Mouse (Mus musculus): ENCODE data around the gene Vwa5b1. TPM values are rescaled to one million over a fixed set of nuclear protein-coding genes. Genes with fewer than 3 reads are reported as not detected.

The Vwa5b1 gene
- 0.08 and 0.09 TPM in 2 replicates for polyA plus RNA-seq (2012; rRNA removed)

- no peaks in the 10 kb centered on the region for H3K36me3 ChIP-seq (ENCODE audit: control insufficient read depth, insufficient read depth, low read length)
- no peak for DNase-seq
- WGBS = 30% methylated on average over 8 of the region's 8 CpGs
- H3K4me1 ChIP-seq (replicated peaks; ENCODE audit: control insufficient read depth, insufficient read depth, low read length) = no peaks in the 10 kb centered on the region
- H3K27ac ChIP-seq (ENCODE audit: control insufficient read depth, insufficient read depth, low read length) = no peak within 1 kb of the TSS
- TF ChIP-seq POLR2A (IDR thresholded peaks at IDR 0.05; ENCODE audit: control insufficient read depth, extremely low read depth, insufficient read depth, low read length, poor library complexity) (no peak), CTCF (IDR thresholded peaks at IDR 0.05; ENCODE audit: borderline replicate concordance, control insufficient read depth, extremely low read depth, insufficient read depth, low read length, poor library complexity) (no peak)
- H3K27me3 ChIP-seq (ENCODE audit: control insufficient read depth, insufficient read depth, low read length) = no peaks in the 10 kb centered on the region
- no peak within 1 kb of the TSS for H3K4me3 ChIP-seq (ENCODE audit: control insufficient read depth, insufficient read depth, low read length)
Observed at GRCm38 (mm10) chr4:138635428-138636145, at the start of gene Vwa5b1. TSS of gene Vwa5b1 (minus strand) at chr4:138635884.

- TF ChIP-seq POLR2A (IDR thresholded peaks at IDR 0.05; ENCODE audit: control insufficient read depth, extremely low read depth, insufficient read depth, low read length, poor library complexity) (no peak), CTCF (IDR thresholded peaks at IDR 0.05; ENCODE audit: borderline replicate concordance, control insufficient read depth, extremely low read depth, insufficient read depth, low read length, poor library complexity) (no peak)
- no peak for DNase-seq
- H3K36me3 ChIP-seq (ENCODE audit: control insufficient read depth, insufficient read depth, low read length) = no peaks in the 10 kb centered on the region
- H3K27me3 ChIP-seq (ENCODE audit: control insufficient read depth, insufficient read depth, low read length) = no peaks in the 10 kb centered on the region
- no peak overlapping the region for H3K4me3 ChIP-seq (ENCODE audit: control insufficient read depth, insufficient read depth, low read length)
- no peaks in the 10 kb centered on the region for H3K4me1 ChIP-seq (replicated peaks; ENCODE audit: control insufficient read depth, insufficient read depth, low read length)
- 58% methylated on average over 2 of the region's 2 CpGs for WGBS
- no peak overlapping the region for H3K27ac ChIP-seq (ENCODE audit: control insufficient read depth, insufficient read depth, low read length)
Observed at GRCm38 (mm10) chr4:138682760-138683159, 47.1 kb upstream of the Vwa5b1 start.

- Histone ChIP-seq H3K36me3 (ENCODE audit: control insufficient read depth, insufficient read depth, low read length) (no peaks in the 10 kb centered on the region), H3K27ac (ENCODE audit: control insufficient read depth, insufficient read depth, low read length) (no peak overlapping the region), H3K27me3 (ENCODE audit: control insufficient read depth, insufficient read depth, low read length) (no peaks in the 10 kb centered on the region), H3K4me1 (replicated peaks; ENCODE audit: control insufficient read depth, insufficient read depth, low read length) (no peaks in the 10 kb centered on the region), H3K4me3 (ENCODE audit: control insufficient read depth, insufficient read depth, low read length) (no peak overlapping the region)
- DNase-seq = no peak
- TF ChIP-seq POLR2A (IDR thresholded peaks at IDR 0.05; ENCODE audit: control insufficient read depth, extremely low read depth, insufficient read depth, low read length, poor library complexity) (no peak), CTCF (IDR thresholded peaks at IDR 0.05; ENCODE audit: borderline replicate concordance, control insufficient read depth, extremely low read depth, insufficient read depth, low read length, poor library complexity) (no peak)
- WGBS = 83% methylated on average over 4 of the region's 4 CpGs
Observed at GRCm38 (mm10) chr4:138680124-138680523, 44.4 kb upstream of the Vwa5b1 start.

- Histone ChIP-seq H3K4me3 (ENCODE audit: control insufficient read depth, insufficient read depth, low read length) (no peak overlapping the region), H3K27me3 (ENCODE audit: control insufficient read depth, insufficient read depth, low read length) (no peaks in the 10 kb centered on the region), H3K27ac (ENCODE audit: control insufficient read depth, insufficient read depth, low read length) (no peak overlapping the region), H3K4me1 (replicated peaks; ENCODE audit: control insufficient read depth, insufficient read depth, low read length) (no peaks in the 10 kb centered on the region), H3K36me3 (ENCODE audit: control insufficient read depth, insufficient read depth, low read length) (no peaks in the 10 kb centered on the region)
- 40% methylated on average over 16 of the region's 16 CpGs for WGBS
- no peak for TF ChIP-seq CTCF (IDR thresholded peaks at IDR 0.05; ENCODE audit: borderline replicate concordance, control insufficient read depth, extremely low read depth, insufficient read depth, low read length, poor library complexity)
- TF ChIP-seq POLR2A (IDR thresholded peaks at IDR 0.05; ENCODE audit: control insufficient read depth, extremely low read depth, insufficient read depth, low read length, poor library complexity) = no peak
- DNase-seq = no peak
Observed at GRCm38 (mm10) chr4:138677579-138677978, 41.9 kb upstream of the Vwa5b1 start.

- Histone ChIP-seq H3K4me3 (ENCODE audit: control insufficient read depth, insufficient read depth, low read length) (no peak overlapping the region), H3K4me1 (replicated peaks; ENCODE audit: control insufficient read depth, insufficient read depth, low read length) (no peaks in the 10 kb centered on the region), H3K36me3 (ENCODE audit: control insufficient read depth, insufficient read depth, low read length) (no peaks in the 10 kb centered on the region), H3K27ac (ENCODE audit: control insufficient read depth, insufficient read depth, low read length) (no peak overlapping the region), H3K27me3 (ENCODE audit: control insufficient read depth, insufficient read depth, low read length) (no peaks in the 10 kb centered on the region)
- TF ChIP-seq POLR2A (IDR thresholded peaks at IDR 0.05; ENCODE audit: control insufficient read depth, extremely low read depth, insufficient read depth, low read length, poor library complexity) = no peak
- TF ChIP-seq CTCF (IDR thresholded peaks at IDR 0.05; ENCODE audit: borderline replicate concordance, control insufficient read depth, extremely low read depth, insufficient read depth, low read length, poor library complexity) = no peak
- no peak for DNase-seq
- 28% methylated on average over 16 of the region's 16 CpGs for WGBS
Observed at GRCm38 (mm10) chr4:138676480-138676879, 40.8 kb upstream of the Vwa5b1 start.

- Histone ChIP-seq H3K4me3 (ENCODE audit: control insufficient read depth, insufficient read depth, low read length) (no peak overlapping the region), H3K36me3 (ENCODE audit: control insufficient read depth, insufficient read depth, low read length) (no peaks in the 10 kb centered on the region), H3K4me1 (replicated peaks; ENCODE audit: control insufficient read depth, insufficient read depth, low read length) (no peaks in the 10 kb centered on the region), H3K27ac (ENCODE audit: control insufficient read depth, insufficient read depth, low read length) (no peak overlapping the region), H3K27me3 (ENCODE audit: control insufficient read depth, insufficient read depth, low read length) (no peaks in the 10 kb centered on the region)
- 79% methylated on average over 4 of the region's 4 CpGs for WGBS
- no peak for TF ChIP-seq CTCF (IDR thresholded peaks at IDR 0.05; ENCODE audit: borderline replicate concordance, control insufficient read depth, extremely low read depth, insufficient read depth, low read length, poor library complexity)
- TF ChIP-seq POLR2A (IDR thresholded peaks at IDR 0.05; ENCODE audit: control insufficient read depth, extremely low read depth, insufficient read depth, low read length, poor library complexity) = no peak
- DNase-seq = no peak
Observed at GRCm38 (mm10) chr4:138672160-138672559, 36.5 kb upstream of the Vwa5b1 start.
